Mouse (Mus musculus) heart, embryonic 16.5 days (tissue): ENCODE results near the gene Pwp2. TPM values are rescaled to one million over a fixed set of nuclear protein-coding genes. Genes with fewer than 3 reads are reported as not detected.

Source experiments
- ATAC-seq: fragments of 200-750 bp; cut with Nextera tagmentation; replicated peaks from 2 replicates; pipeline ENCODE4 v1.8.0; 2017; ENCODE audit warnings: moderate number of reproducible peaks; ENCODE audit not compliant: insufficient read depth, low FRiP score; ENCODE audit errors: extremely low read depth
- H3K27ac ChIP-seq: fragments of 300-500 bp; sonication (generic); 2 replicates; pipeline ENCODE4 v1.5.1; 2014; ENCODE audit warnings: mild to moderate bottlenecking, low read length, control low read depth, moderate library complexity
- H3K27me3 ChIP-seq: fragments of 300-500 bp; sonication (generic); 2 replicates; pipeline ENCODE4 v1.6.1; 2014; ENCODE audit warnings: low read length, mixed read lengths; ENCODE audit not compliant: control insufficient read depth, insufficient read depth
- H3K36me3 ChIP-seq: fragments of 300-500 bp; sonication (generic); 2 replicates; pipeline ENCODE4 v1.6.1; 2014; ENCODE audit not compliant: control insufficient read depth, insufficient read depth
- H3K4me1 ChIP-seq: fragments of 300-500 bp; sonication (generic); 2 replicates; pipeline ENCODE4 v1.6.1; 2014; ENCODE audit warnings: low read length, mixed read lengths; ENCODE audit not compliant: control insufficient read depth, insufficient read depth
- H3K4me2 ChIP-seq: fragments of 300-500 bp; sonication (generic); 2 replicates; pipeline ENCODE4 v1.6.1; 2014; ENCODE audit warnings: low read depth, mild to moderate bottlenecking, control low read depth, low read length
- H3K4me3 ChIP-seq: fragments of 300-500 bp; sonication (generic); 2 replicates; pipeline ENCODE4 v1.5.1; 2014; ENCODE audit warnings: mild to moderate bottlenecking, control low read depth, low read length
- H3K9ac ChIP-seq: fragments of 300-500 bp; sonication (generic); 2 replicates; pipeline ENCODE4 v1.6.1; 2014; ENCODE audit warnings: low read length, control low read depth
- H3K9me3 ChIP-seq: fragments of 300-500 bp; sonication (generic); replicated peaks from 2 replicates; pipeline ENCODE4 v1.6.1; 2016; ENCODE audit warnings: low read length; ENCODE audit not compliant: control insufficient read depth
- WGBS: fragments of 180-500 bp; shearing (Covaris S2); extraction: QIAGEN DNeasy Blood & Tissue Kit; methylation state at CpG from one replicate; pipeline ENCODE4 v1.1.7; 2014; 5-methylcytosine and 5-hydroxymethylcytosine counted together
- polyA plus RNA-seq: library from polyadenylated mRNA; unstranded; fragments of >200 nt; fragmentation: Nextera tagmentation; extraction: Ambion mirVana; gene quantifications from 2 replicates; pipeline ENCODE4 v1.2.1, GENCODE M21; 2015

Gene Pwp2
- polyA plus RNA-seq, 1 experiment from 2014 or later, result 12.4 TPM

DNA sequence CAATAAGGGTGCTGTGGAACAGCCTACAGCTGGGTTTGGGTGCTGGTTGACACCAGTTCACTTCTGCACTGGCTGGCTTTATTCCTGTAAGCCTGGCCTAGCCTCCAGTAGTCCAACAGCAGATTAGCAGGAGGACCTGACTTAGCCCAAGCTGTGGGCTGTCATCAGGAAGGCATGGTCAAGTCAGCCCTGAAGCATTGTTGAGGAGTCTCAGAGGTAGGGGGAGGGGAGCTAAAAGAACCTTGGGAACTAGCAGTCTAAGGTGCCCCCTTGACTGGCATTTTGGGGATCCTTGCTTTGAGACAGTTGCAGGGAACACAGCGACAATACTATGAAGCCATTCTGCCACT, 44.7 kb downstream of the Pwp2 start:
- peaks cover 3% of the 10 kb centered on the region for H3K4me1 ChIP-seq
- H3K36me3 ChIP-seq, result no peaks in the 10 kb centered on the region
- no peak for ATAC-seq
- H3K4me2 ChIP-seq, result no peak overlapping the region
- H3K9ac ChIP-seq, result no peak overlapping the region
- H3K4me3 ChIP-seq, result no peak overlapping the region
- H3K9me3 ChIP-seq, result no peaks in the 10 kb centered on the region
- no peaks in the 10 kb centered on the region for H3K27me3 ChIP-seq
- 88% methylated on average over 1 of the region's 1 CpGs for WGBS
- no peak overlapping the region for H3K27ac ChIP-seq

DNA sequence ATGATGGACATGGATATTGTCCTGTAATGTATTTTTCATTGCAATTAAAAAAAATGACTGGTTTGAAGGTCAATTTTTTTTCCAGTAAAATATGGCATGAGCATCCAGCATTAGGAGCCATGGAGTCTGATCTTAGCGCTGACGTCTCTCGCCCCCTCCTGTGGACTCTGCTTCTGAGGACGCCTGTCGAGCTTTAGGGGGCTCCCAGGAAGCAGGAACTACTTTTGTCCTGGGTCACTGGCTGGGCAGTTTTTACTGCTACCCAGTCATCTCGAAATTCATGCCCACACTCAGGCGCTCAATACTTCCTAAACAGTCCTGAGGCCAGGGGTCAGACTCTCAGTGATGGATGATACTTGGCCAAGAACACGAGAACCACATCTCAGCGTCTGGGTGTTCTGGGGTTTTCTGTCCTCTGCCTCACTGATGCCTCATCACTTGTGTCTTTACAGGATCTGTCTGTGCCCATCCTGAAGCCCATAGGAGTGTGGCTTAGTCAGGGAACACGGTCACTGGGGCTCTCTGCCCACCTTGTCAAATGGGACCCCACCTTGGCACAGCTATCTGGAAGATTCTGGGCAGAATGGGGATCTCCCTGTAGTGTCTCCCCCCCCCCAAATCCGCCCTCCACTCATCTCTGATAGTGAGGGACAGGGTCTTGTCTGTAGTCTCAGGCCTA, 45.2 kb downstream of the Pwp2 start:
- 77% methylated on average over 11 of the region's 11 CpGs for WGBS
- H3K9me3 ChIP-seq, result no peaks in the 10 kb centered on the region
- H3K4me1 ChIP-seq, result peaks cover 8% of the 10 kb centered on the region
- no peaks in the 10 kb centered on the region for H3K36me3 ChIP-seq
- H3K4me3 ChIP-seq, result no peak overlapping the region
- ATAC-seq, result no peak
- H3K4me2 ChIP-seq, result no peak overlapping the region
- 0 out of 2 replicates have a peak overlapping the region, but pooled peaks have one; percentile 24 for H3K27ac ChIP-seq
- no peak overlapping the region for H3K9ac ChIP-seq
- H3K27me3 ChIP-seq, result no peaks in the 10 kb centered on the region

DNA sequence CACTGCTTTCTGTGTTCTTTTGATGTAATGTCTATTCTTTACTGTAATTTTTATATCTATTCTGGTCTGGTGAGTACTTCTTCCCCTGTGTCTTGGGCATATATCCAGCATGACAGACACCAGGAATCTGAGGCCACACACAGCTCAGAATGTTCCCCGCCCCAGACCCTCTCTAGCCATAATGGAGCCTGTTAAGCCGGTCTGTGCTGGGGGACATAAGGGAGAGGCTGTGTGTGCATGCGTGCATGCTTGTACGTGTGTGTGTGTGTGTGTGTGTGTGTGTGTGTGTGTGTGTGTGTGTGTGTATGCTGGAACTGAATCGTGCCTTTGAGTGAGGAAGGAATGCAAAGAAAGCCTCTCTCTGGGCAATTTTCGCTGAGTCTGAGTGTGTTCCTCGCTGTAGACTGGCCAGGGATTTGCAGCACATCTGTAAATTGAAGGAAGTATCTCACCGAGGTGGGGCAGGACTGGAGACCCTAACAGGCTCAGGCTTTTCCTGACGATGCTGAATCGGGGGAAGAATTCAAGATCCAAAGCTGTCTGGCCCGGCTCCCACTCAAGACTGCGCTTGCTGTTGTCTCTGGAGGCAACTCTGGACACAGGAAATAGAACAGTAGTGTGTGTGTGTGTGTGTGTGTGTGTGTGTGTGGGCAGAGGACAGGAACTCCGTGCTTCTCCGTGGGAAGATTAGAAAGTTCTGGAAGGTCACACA, 46.0 kb downstream of the Pwp2 start:
- peak; percentile 38; the same call in 1 of the 2 replicates for ATAC-seq

DNA sequence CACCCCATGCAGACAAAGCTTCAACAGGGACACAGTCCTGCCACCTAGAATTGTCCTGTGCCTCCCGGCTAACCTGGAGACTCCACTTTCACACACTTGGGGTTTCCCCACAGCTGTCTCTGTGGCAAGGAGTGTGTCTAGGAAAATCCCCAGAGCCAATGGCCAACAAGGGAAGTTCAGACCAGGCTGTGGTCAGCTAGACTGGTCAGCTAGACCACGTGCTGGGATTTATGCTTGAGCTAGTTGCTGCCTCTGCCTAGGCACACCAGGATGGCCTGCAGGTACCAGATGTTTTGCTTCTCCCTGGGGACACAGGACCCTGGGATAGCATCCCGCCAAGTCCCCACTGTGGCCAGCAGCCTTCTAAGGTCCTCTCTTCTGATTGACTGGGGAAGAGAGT, 47.8 kb downstream of the Pwp2 start:
- H3K4me3 ChIP-seq, result no peak overlapping the region
- no peak for ATAC-seq
- no peak overlapping the region for H3K9ac ChIP-seq
- H3K27ac ChIP-seq, result no peak overlapping the region
- no peaks in the 10 kb centered on the region for H3K9me3 ChIP-seq
- 81% methylated on average over 3 of the region's 3 CpGs for WGBS
- no peaks in the 10 kb centered on the region for H3K27me3 ChIP-seq
- H3K4me1 ChIP-seq, result peaks cover 15% of the 10 kb centered on the region
- H3K4me2 ChIP-seq, result no peak overlapping the region
- no peaks in the 10 kb centered on the region for H3K36me3 ChIP-seq

More for the DNA sequence above, 46.0 kb downstream of the Pwp2 start:
- Histone ChIP-seq H3K9me3 (no peaks in the 10 kb centered on the region), H3K4me1 (peaks cover 15% of the 10 kb centered on the region), H3K9ac (no peak overlapping the region), H3K27me3 (no peaks in the 10 kb centered on the region), H3K4me3 (no peak overlapping the region), H3K36me3 (no peaks in the 10 kb centered on the region), H3K4me2 (peak overlapping the region; percentile 24), H3K27ac (peak overlapping the region; percentile 67)
- 41% methylated on average over 14 of the region's 14 CpGs for WGBS

DNA sequence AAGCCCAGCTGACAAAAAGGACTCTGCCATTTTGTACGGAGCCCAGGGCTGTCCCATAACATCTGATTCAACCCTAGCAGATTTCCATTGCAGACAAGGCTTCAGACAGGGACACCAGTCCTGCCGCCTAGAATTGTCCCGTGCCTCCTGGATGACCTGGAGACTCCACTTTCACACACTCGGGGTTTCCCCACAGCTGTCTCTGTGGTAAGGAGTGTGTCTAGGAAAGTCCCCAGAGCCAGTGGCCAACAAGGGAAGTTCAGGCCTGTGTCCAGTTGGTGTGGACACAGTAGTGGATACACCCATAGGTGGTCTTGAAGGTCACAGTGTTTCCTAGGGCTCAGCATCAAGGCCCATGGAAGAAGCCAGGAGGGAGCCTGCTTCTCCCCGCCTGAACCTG, 49.0 kb downstream of the Pwp2 start:
- peaks cover 15% of the 10 kb centered on the region for H3K4me1 ChIP-seq
- no peak overlapping the region for H3K4me3 ChIP-seq
- no peak for ATAC-seq
- no peak overlapping the region for H3K9ac ChIP-seq
- no peak overlapping the region for H3K4me2 ChIP-seq
- H3K36me3 ChIP-seq, result no peaks in the 10 kb centered on the region
- WGBS, result 84% methylated on average over 5 of the region's 5 CpGs
- H3K9me3 ChIP-seq, result no peaks in the 10 kb centered on the region
- H3K27me3 ChIP-seq, result no peaks in the 10 kb centered on the region
- H3K27ac ChIP-seq, result no peak overlapping the region

DNA sequence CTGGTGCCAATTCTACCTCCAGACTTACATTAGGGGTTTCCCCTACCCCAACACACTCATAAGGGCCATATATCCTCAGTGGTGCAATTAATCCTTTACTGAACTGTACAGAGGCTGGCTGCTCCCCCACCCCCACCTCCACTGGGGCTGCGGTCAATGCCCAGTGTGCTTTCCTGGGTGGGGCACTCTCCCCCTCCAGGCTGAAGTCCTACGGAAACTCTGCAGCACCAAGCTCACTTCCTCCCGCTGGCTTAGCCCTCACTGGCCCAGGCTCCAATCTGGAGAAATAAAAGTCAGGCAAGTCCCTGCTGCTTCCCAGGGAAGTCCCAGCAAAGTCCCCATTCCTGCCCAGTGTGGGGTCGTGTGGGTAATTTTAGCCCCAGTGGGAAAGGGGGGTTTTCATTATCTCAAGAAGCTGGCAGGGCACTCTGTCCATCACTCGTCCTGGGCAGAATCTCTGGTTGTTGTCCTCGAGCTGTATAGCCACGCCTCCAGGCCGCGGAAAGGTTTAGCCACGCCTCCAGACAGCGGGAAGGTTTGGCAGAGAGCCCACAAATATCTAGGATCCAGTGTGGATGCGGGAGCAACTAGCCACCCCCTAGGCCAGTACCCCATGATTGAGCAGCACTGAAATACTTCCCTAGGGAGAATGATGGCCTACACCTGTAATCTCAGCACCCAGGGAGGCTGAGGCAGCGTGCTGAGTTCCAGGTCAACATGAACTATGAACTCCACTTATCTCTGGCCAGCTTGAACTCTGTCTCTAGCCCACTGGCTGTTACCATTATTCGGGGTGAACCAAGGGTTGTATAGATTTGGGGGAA, 49.8 kb downstream of the Pwp2 start:
- Histone ChIP-seq H3K9me3 (no peaks in the 10 kb centered on the region), H3K4me2 (peak overlapping the region; percentile 45), H3K36me3 (no peaks in the 10 kb centered on the region), H3K4me1 (peaks cover 15% of the 10 kb centered on the region), H3K9ac (no peak overlapping the region), H3K27me3 (no peaks in the 10 kb centered on the region), H3K27ac (no peak overlapping the region), H3K4me3 (no peak overlapping the region)
- WGBS, result 12% methylated on average over 14 of the region's 14 CpGs
- ATAC-seq, result 0 out of 2 replicates have a peak, but pooled peaks have one; percentile 16

DNA sequence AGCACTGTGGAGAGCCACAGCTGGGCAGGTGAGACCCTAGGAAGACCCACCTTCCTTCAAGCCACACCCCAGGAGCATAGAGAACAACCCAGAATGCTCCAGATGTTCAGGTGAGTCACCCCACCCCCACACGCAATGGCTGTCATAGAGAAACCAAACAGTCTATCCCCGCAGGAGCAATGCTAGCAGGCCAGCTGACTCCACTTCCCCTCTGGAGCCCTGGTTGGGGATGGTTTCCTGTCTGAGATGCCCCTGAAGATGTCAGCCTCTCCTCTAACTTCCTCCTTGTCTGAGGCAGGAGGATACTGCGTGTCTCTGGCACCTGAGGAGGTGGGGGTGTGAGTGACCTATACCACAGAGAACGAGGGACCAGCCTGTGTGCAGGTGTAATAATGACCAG, 50.5 kb downstream of the Pwp2 start:
- peak overlapping the region; percentile 45 for H3K4me2 ChIP-seq
- 64% methylated on average over 4 of the region's 4 CpGs for WGBS
- no peaks in the 10 kb centered on the region for H3K36me3 ChIP-seq
- H3K9me3 ChIP-seq, result no peaks in the 10 kb centered on the region
- no peak overlapping the region for H3K9ac ChIP-seq
- no peak overlapping the region for H3K27ac ChIP-seq
- peaks cover 19% of the 10 kb centered on the region for H3K4me1 ChIP-seq
- no peak overlapping the region for H3K4me3 ChIP-seq
- no peaks in the 10 kb centered on the region for H3K27me3 ChIP-seq
- no peak for ATAC-seq

DNA sequence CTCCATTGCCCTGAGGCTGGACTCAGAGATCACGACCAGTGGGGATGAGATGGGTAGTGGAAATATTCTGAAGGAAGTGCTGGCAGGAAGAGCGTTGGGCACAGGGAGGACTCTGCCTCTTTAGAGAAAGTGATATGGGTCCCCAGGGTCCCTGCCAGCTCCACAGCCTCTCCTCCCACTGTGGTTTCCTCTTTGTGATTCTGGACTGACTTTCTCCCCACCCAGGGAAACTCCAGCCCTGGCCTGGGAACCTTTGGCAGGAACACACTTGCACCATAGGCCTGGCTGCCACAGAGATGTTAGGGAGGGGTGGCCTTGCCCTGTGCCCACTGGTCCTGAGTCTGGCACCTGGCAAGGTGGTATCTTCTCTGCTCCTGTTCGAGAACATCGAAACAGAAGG, 55.0 kb downstream of the Pwp2 start:
- H3K4me2 ChIP-seq, result no peak overlapping the region
- 65% methylated on average over 4 of the region's 4 CpGs for WGBS
- no peaks in the 10 kb centered on the region for H3K27me3 ChIP-seq
- H3K27ac ChIP-seq, result no peak overlapping the region
- no peak overlapping the region for H3K4me3 ChIP-seq
- H3K4me1 ChIP-seq, result peaks cover 14% of the 10 kb centered on the region
- H3K9ac ChIP-seq, result no peak overlapping the region
- H3K36me3 ChIP-seq, result no peaks in the 10 kb centered on the region
- no peak for ATAC-seq
- H3K9me3 ChIP-seq, result no peaks in the 10 kb centered on the region

DNA sequence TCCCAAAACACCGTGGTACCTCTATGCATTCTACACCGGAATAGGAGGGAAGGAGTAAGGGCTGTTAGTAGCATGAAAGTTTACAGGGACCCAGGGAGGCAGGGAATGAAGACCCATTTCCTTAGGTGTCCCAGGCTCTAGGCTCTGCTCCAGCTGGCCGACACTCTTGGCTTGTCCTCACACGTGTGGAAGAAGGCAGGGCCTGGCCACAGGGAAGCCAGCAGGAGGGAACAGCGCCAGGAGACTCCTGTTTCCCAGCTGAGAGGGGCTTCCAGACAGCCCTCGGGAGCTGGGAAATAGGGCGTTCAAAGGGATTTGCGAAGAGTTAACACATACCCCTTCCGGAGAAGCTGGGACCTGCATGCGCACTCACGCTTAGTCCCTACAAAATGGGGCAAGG, 55.5 kb downstream of the Pwp2 start:
- H3K27ac ChIP-seq, result no peak overlapping the region
- no peak for ATAC-seq
- no peak overlapping the region for H3K9ac ChIP-seq
- H3K4me3 ChIP-seq, result no peak overlapping the region
- peaks cover 8% of the 10 kb centered on the region for H3K4me1 ChIP-seq
- no peaks in the 10 kb centered on the region for H3K9me3 ChIP-seq
- no peak overlapping the region for H3K4me2 ChIP-seq
- WGBS, result 37% methylated on average over 11 of the region's 11 CpGs
- no peaks in the 10 kb centered on the region for H3K27me3 ChIP-seq
- no peaks in the 10 kb centered on the region for H3K36me3 ChIP-seq
